Mouse (Mus musculus) stomach, adult 2 months (tissue): ENCODE results near the gene Olfr215. TPM values are rescaled to one million over a fixed set of nuclear protein-coding genes. Genes with fewer than 3 reads are reported as not detected.

Experiments
- polyA plus RNA-seq: library from polyadenylated mRNA; depleted of rRNA; stranded (reverse); fragments of >200 nt; gene quantifications from 2 replicates; pipeline ENCODE4 v1.2.3, GENCODE M21; 2012; rRNA removed

The Olfr215 gene
- polyA plus RNA-seq: not detected in 2 replicates

DNA sequence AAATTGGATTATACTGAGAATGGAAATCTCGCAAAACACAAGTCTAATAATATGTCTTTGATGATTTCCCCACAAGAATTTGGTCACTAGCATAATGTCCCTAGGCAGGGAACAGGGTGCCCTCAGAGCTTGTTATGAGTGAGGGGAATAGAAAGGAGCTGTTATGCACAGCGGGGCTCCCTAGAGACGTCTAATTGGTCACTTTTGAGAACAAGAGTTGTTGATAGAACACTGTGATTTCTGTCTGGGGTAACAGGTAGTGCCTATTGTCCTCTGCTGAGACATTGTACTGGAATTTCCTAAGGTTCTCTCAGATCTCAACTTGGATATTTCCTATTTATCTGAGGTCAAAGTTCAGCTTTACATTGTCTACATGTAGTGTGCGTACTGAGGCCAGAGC lies at the start of gene Olfr215:
Gene Olfr215 (minus strand): TSS at position 101 of the 400 bp plus-strand sequence.

DNA sequence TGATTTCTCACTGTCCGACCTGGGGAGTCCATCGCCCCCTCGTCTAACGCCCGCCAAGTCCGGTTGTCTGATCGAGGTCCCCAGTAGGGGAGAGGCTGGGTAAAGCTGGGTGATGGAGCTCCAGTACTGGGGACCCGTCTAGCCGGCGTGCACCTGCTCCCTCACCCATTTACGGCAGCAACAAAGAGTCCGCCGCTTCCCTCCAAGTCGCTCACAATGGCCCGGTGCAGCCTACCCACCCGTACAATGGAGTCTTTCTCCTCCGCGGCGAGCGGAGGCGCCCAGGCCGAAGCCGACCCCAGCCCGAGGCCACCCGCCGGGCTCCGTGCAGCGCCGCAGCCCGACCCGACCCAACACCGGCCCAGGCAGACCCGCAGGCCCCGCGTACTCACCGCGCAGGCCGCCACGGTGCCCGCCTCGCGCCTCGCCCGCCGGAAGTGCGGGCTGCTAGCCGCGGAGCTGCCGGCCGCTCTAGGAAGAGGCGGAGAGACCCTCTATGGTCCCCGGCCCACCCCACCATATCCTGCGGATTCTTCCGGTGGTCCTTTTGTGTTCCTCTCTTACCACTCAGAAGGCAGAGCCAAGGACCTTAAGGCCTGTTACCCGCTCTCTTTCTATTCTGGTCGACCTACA lies 44.7 kb upstream of the Olfr215 start, which contains the start of gene Zfp422:
Gene Zfp422 (minus strand): TSS at position 461 of the 633 bp plus-strand sequence.

DNA sequence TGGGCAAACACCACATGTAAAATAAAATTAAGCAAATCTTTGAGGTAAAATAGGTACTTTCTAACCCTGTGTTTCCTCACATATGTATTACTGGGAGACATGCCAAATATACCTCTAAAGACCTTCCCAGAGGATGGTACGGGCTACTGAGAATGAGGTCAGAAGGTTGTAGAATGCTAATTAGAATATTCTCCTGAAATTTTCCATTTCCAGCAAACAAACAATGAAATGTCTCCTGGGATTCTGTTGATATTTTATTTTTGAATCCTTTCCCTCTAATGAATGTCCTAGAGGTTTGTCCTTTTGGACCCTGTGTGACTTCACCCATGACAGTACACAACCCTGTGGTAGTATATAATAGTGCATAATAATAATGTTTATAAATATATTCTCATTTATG lies 30.1 kb downstream of the Olfr215 start, which contains the start of gene Olfr214:
Gene Olfr214 (plus strand): TSS at position 301 of the 400 bp plus-strand sequence.

GRCm38 (mm10) chr6:116550841-116551240 lies 33.2 kb downstream of the Olfr215 start, which contains the start of gene Gm5580:
Gene Gm5580, plus strand, starts transcription at chr6:116551141.

GRCm38 (mm10) chr6:116538156-116538555 lies 45.8 kb downstream of the Olfr215 start, which contains the start of gene Olfr213:
Gene Olfr213, plus strand, starts transcription at chr6:116538456.

Other genes starting within 250 kb of the Olfr215 start
- gene March8, start 246.2 kb downstream of the Olfr215 start, polyA plus RNA-seq: 16.4 and 20.7 TPM in 2 replicates
- gene Alox5, start 123.0 kb downstream of the Olfr215 start, polyA plus RNA-seq: 2.3 and 2.5 TPM in 2 replicates
- gene Olfr211, start 95.1 kb downstream of the Olfr215 start, polyA plus RNA-seq: not detected in 2 replicates
- not detected in 2 replicates for gene Olfr212, start 77.7 kb downstream of the Olfr215 start, polyA plus RNA-seq
- gene Olfr213, start 45.7 kb downstream of the Olfr215 start, polyA plus RNA-seq: not detected in 2 replicates
- gene Gm5580, start 33.1 kb downstream of the Olfr215 start, polyA plus RNA-seq: not detected in 2 replicates
- not detected in 2 replicates for gene Olfr214, start 30.0 kb downstream of the Olfr215 start, polyA plus RNA-seq
- 3.8 and 4.4 TPM in 2 replicates for gene Zfp422, start 44.8 kb upstream of the Olfr215 start, polyA plus RNA-seq
- 7.7 and 9.2 TPM in 2 replicates for gene Depp1, start 66.4 kb upstream of the Olfr215 start, polyA plus RNA-seq
- gene Rassf4, start 89.8 kb upstream of the Olfr215 start, polyA plus RNA-seq: 1.5 and 2.3 TPM in 2 replicates
- gene Tmem72, start 132.7 kb upstream of the Olfr215 start, polyA plus RNA-seq: under 0.01 and 0.01 TPM in 2 replicates